Mouse (Mus musculus) cerebellum, adult 9-10 months (tissue): ENCODE results near the gene Aarsd1.
A peak's percentile ranks its signal among the peaks of the same experiment; 100 is the strongest.
"Not testable (repeated sequence)": the region's sequence is repeated elsewhere in the genome, so short reads cannot be mapped to it uniquely, and the experiment has no call there.

Experiments used
- DNase-seq: peaks from one replicate; pipeline ENCODE4 v3.0.0; 2022

The Aarsd1 gene

DNA sequence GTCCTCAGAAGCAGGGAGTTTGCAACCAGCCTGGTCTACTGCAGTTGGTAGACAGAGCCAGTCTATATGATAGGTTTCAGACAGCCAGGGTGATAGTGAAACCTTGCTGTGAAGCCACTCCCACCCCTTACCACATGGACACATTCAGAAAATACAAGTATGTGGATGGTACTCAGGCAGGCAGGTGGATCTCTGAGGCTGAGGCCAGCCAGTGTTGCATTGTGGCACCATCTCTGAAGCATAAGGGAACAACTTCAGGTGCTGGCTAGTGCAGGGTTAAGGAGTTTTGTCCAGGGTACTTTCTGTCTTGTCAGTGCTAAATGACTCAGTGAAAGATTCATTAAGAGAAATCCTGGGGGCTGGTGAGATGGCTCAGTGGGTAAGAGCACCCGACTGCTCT lies 28.9 kb upstream of the Aarsd1 start:
- DNase-seq, result no peak

DNA sequence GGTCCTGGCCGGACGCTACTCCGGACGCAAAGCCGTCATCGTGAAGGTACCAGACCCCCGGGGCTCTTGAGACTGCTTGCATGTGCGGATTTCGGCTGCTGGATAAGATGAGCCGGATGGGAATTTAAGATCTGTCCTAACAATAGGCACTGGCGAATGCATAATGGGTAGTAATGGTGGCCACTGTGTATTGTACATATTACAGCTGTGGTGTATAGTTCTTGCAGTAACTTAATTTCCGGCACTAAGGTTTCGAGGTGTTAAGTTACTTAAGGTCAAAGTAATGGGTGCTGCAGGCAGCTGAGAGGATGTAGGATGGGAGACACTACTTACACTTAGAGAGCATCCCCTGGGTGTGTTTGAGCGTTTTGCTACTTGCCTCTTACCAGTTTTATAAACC lies 25.3 kb upstream of the Aarsd1 start:
- no peak for DNase-seq

DNA sequence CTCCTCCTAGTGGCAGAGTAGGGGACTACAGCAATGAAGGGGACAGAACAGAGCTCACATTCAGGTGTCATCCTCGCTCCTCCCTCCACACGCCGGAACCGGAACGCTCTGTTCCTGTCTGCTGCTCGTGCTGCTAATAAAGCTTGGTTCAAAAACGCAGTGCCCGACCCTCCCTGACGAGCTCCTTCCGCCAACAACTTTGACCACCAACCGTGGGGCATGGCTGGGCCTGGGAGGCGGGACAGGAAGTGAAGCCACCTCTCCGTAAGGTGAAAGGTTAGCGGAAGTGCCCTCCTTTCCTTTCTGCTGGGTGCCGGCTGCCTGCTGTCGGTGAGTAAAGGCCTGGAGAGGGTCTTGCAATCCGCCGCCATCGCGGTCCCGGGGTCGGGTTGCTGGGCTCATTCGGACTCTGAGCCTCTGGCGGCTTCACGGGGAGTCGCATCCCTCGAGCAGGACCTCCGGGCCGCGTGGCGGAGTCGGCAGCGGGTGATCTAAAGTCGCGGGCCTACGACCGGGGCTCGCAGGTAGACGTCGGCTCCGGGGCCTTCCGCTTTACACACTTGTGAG lies 24.8 kb upstream of the Aarsd1 start, which contains the start of gene Rpl27:
Gene Rpl27 (plus strand): TSS at position 172 of the 567 bp plus-strand sequence.
- peak; percentile 99 for DNase-seq

GRCm38 (mm10) chr11:101441450-101442126 lies 24.2 kb upstream of the Aarsd1 start:
- DNase-seq, result not testable (repeated sequence)

- DNase-seq, result not testable (repeated sequence)
Measured at GRCm38 (mm10) chr11:101438006-101438405, 20.6 kb upstream of the Aarsd1 start.

DNA sequence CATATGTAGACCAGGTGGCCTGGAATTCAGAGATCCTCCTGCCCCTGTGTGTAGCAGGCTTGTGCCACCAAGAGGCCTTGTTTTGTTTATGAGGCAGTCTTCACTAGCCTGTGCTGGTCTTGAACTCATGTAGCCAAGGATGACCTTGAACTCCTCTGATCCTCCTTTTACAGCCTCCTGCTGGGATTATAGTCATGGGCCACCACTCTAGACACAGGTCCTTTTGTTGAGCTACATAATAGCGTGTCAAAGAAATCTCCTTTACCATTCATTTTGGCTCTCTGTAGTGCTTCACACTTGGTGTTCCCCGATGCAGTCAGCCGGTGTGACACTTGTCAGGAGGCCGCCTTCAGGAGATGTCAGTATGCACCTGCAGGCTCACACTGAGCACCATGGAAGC lies 19.5 kb upstream of the Aarsd1 start:
- no peak for DNase-seq

DNA sequence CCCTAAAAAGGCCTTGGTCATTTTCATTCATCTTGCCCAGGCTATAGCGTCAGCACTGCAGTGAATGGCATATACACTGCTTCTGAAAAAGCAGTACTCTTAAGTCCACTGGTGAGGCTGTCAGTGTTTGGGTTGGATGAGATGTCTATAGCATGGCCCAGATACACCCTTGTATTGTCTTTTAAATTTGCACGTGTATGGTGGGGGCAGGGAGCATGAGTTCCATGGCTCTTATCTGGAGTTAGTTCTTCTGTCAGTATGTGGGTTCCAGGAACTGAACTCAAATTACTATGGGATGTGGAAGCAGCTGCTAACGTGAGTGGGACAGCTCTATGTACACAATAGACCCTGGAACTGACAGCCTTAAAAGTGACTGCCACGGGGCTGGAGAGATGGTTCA lies 18.4 kb upstream of the Aarsd1 start:
- no peak for DNase-seq

GRCm38 (mm10) chr11:101433396-101433795 lies 16.0 kb upstream of the Aarsd1 start:
- DNase-seq, result peak; percentile 65

DNA sequence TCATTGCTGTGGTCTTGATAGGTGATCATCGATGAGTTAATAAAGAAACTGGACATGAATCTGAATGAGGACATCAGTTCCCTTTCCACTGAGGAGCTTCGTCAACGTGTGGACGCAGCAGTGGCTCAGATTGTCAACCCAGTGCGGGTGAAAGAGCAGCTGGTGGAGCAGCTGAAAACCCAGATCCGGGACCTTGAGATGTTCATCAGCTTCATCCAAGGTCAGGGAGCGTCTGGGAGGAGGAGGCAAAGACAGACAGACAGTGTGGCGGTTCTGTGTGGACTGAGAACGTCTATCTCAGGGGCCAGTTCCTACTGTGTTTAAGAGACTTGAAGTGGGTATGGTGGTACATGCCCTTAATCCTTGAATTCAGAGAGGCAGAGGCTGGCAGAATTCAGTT lies 13.9 kb upstream of the Aarsd1 start:
- DNase-seq, result no peak

- DNase-seq, result no peak
Measured at GRCm38 (mm10) chr11:101426165-101426564, 8.8 kb upstream of the Aarsd1 start.

DNA sequence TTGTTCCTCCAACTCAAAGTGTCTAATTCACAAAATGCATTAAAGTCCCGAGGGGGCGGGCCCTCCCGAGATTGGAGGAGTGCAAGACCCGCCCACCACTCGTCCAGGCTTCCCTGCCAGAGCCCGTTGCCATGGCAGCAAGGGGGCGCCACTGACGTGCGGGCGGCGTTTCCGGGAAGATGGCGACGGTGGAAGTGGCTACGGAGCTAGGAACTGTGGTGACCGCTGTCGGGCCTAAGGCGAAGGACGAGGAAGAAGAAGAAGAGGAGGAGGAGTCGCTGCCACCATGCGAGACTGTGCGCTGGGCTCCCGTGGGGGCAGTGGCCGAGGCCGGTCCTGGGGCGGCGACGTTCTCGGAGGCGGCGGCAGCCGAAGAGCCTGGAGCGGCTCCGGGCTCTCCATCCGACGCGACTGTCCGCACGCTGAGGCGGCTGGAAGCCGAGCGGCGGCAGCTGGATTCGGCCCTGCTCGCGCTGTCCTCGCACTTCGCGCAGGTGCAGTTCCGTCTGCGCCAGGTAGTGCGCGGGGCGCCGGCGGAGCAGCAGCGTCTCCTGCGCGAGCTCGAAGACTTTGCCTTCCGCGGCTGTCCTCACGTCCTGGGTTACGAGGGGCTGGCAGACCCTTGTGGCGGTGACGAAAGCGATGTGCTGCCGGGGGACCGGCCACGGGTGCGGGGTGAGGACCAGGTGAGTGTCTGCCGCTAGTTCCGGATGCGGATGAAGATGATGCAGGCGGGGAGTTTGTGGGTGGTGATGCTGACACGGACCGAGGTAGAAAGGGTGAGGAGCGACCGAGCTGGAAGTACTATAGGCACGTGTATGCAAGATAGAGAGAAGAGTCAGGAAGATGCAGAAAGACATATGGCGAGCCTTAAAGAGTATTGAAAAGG lies 7.8 kb upstream of the Aarsd1 start, which contains the start of the genes Rundc1 and Ptges3l:
Gene Rundc1 (plus strand): TSS at position 161 of the 889 bp plus-strand sequence.
Gene Ptges3l (minus strand): TSS at position 409 of the 889 bp plus-strand sequence.
- peak; percentile 95 for DNase-seq

GRCm38 (mm10) chr11:101424105-101424851 lies 6.9 kb upstream of the Aarsd1 start, which contains the start of gene Gm27029:
TSS of gene Gm27029 (minus strand) at chr11:101424796.
- peak; percentile 23 for DNase-seq

- no peak for DNase-seq
Measured at GRCm38 (mm10) chr11:101420148-101420547, 2.7 kb upstream of the Aarsd1 start.

DNA sequence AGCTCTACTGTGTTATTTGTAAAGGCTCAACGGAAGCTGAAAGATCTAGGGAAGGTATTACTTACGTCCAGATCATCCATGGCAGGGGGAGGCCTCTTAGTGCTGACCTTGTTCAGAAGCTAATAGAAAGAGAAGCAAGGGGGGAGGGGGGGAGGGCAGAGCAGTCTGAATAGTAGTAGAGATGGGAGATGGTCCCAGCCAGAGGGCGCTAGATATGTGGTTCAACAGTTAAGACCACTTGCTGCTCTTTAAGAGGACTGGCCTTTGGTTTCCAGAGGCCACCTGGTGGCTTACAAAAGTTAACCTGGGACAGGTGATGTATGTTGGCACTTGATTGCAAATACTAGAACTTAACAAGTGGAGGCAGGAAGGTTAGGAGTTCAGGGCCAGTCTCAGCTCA lies 2.2 kb upstream of the Aarsd1 start:
- no peak for DNase-seq

GRCm38 (mm10) chr11:101418991-101419390 lies 1.6 kb upstream of the Aarsd1 start:
- DNase-seq, result no peak

DNA sequence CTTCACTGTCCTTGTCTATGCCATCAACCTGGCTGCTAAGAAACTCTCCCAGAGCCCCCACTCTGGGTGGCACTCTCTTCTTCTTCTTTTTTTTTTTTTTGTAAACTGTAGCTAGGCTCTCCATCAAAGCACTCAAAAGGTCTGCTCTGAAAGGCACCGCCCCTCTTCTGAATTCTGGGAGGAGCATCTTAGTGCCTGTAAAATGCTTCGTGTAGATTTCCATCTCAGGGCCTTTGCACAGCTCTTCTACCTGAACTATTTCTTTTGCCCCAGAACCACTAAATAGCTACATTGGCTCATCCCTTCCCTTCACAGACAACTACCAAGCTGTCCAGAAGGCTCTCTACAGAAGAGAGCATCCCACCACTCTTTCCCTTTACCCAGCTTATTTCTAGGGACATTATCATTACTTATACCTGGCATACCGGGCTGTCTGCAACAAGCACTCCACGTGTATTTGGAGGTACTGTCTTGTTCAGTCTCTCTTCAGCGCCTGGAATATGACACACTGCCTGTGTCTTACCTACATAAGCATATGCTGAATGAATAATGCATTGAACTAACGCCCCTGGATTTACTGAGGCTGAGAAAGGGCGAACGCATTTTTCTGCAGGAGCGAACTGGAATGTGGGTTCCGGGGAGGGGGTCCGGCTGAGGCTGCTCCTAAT lies 848 bp downstream of the Aarsd1 start:
- DNase-seq, result no peak

GRCm38 (mm10) chr11:101415306-101415705 lies 2.1 kb downstream of the Aarsd1 start:
- no peak for DNase-seq

GRCm38 (mm10) chr11:101395110-101395509 lies 22.3 kb downstream of the Aarsd1 start:
- no peak for DNase-seq

DNA sequence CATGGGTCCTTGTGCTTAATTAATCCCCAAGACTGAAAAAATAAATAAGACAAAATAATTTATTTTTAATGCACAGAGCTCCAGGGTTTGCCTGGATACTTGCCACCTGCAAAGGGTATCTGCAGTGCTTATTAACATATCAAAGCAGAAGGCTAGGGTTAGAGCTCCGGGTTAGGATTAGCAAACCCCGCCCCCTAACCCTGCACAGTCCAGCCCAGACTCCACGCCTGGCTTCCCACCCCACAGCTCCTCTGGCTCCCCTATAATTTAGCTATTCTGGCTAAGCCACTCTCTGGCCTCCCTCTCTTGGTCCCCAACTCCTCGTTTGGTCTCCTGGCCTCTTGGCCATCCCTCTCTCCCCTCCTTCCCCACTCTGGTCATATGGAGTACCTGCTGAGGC lies 35.6 kb downstream of the Aarsd1 start:
- DNase-seq, result no peak

DNA sequence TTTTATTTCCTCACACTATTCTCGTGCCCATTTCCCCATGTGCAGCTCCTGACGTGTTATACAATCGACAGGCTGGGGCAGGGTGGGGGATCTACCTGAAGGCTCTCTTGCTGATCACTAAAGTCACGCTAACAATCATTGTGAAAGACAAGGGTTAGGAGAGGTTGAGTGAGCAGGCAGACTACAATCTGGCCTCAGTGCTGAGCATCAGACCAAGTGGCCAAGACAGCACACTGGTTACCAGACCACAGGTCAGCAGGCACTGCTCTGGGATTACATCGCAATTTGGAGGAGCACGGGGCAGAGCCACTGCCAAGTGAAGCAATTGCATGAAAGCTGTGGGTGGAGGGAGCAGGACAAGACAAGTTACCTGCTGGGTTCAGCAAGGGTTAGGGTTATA lies 38.5 kb downstream of the Aarsd1 start:
- DNase-seq, result no peak

GRCm38 (mm10) chr11:101378196-101378595 lies 39.2 kb downstream of the Aarsd1 start:
- not testable (repeated sequence) for DNase-seq

DNA sequence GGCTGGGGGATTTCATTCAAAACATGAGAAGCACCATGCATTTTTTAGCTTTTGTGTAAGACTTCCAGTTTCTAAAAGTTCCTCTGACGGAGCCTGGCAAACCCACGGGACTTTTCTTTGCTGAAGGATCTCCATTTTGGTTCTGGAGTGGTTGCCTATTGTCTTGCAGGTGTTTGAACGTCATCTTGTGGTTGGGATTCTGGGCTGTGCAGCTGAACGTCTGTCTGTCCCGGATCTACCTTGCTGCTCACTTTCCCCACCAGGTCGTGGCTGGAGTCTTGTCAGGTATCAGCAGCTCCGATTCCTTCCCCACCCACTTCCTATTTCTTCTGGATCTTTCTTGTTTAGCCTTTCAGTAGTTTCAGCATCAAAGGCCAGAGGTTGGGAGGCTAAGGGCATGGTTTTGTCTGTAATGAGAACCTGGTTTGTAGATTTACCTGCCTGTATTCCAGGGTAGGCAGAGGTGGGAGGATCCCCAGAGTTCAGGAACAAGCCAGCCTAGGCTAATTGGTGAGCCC lies 42.9 kb downstream of the Aarsd1 start:
- no peak for DNase-seq
